Mouse (Mus musculus) myocyte (in vitro differentiated cells): ENCODE results near the gene Nosip. TPM values are rescaled to one million over a fixed set of nuclear protein-coding genes. Genes with fewer than 3 reads are reported as not detected.
"Not testable (repeated sequence)": the region's sequence is repeated elsewhere in the genome, so short reads cannot be mapped to it uniquely, and the experiment has no call there.

Source experiments
- H3K27me3 ChIP-seq: one replicate; pipeline ENCODE4 v1.6.1; 2011; ENCODE audit not compliant: control insufficient read depth, insufficient read depth, insufficient read length
- H3K36me3 ChIP-seq: one replicate; pipeline ENCODE4 v1.6.1; 2011; ENCODE audit not compliant: control insufficient read depth, insufficient read depth
- H3K4me2 ChIP-seq: one replicate; pipeline ENCODE4 v1.6.1; 2011; ENCODE audit warnings: low read depth, control low read depth
- H3K4me3 ChIP-seq: one replicate; pipeline ENCODE4 v1.5.1; 2011; ENCODE audit warnings: mild to moderate bottlenecking, control low read depth, moderate library complexity
- H3K79me2 ChIP-seq: one replicate; pipeline ENCODE4 v1.6.1; 2011; ENCODE audit not compliant: control insufficient read depth, insufficient read depth
- H3ac ChIP-seq: one replicate; pipeline ENCODE4 v1.6.1; 2011; ENCODE audit not compliant: control insufficient read depth, insufficient read length
- CEBPB ChIP-seq: IDR thresholded peaks from 2 replicates; pipeline ENCODE4 v1.6.1; 2011; ENCODE audit warnings: mild to moderate bottlenecking, moderate library complexity; ENCODE audit not compliant: poor library complexity, insufficient read depth, severe bottlenecking
- E2F4 ChIP-seq: IDR thresholded peaks from one replicate; pipeline ENCODE4 v1.6.1; 2011; ENCODE audit warnings: mild to moderate bottlenecking, control low read depth, moderate library complexity; ENCODE audit not compliant: insufficient read depth
- MAX ChIP-seq: IDR thresholded peaks from one replicate; pipeline ENCODE4 v1.6.1; 2011; ENCODE audit warnings: low read depth, mild to moderate bottlenecking, control low read depth
- MYOD1 ChIP-seq, 3 experiments: IDR thresholded peaks; one replicate each; pipeline ENCODE4 v1.6.1; 2011; ENCODE audit warnings: control low read depth in 2 of 3, low read depth in 2 of 3, mild to moderate bottlenecking in 2 of 3, moderate library complexity in 1 of 3; ENCODE audit not compliant: insufficient read length in 2 of 3, control insufficient read depth in 1 of 3
- MYOG ChIP-seq, 3 experiments: IDR thresholded peaks; one replicate each; pipeline ENCODE4 v1.6.1; 2011; ENCODE audit warnings: control low read depth in 2 of 3, low read depth in 2 of 3, mild to moderate bottlenecking in 2 of 3; ENCODE audit not compliant: insufficient read length in 2 of 3, control insufficient read depth in 1 of 3, insufficient read depth in 1 of 3
- POLR2A ChIP-seq: IDR thresholded peaks from one replicate; pipeline ENCODE4 v1.6.1; 2011; ENCODE audit warnings: low read depth, mild to moderate bottlenecking, control low read depth, moderate library complexity; ENCODE audit not compliant: insufficient read length
- POLR2AphosphoS2 ChIP-seq: IDR thresholded peaks from one replicate; pipeline ENCODE4 v1.6.1; 2011; ENCODE audit warnings: low read depth, control low read depth; ENCODE audit not compliant: insufficient read length
- REST ChIP-seq: IDR thresholded peaks from one replicate; pipeline ENCODE4 v1.6.1; 2011; ENCODE audit warnings: mild to moderate bottlenecking, control low read depth, moderate library complexity; ENCODE audit not compliant: insufficient read depth, insufficient read length
- SRF ChIP-seq: IDR thresholded peaks from one replicate; pipeline ENCODE4 v1.6.1; 2011; ENCODE audit warnings: low read depth; ENCODE audit not compliant: control insufficient read depth, insufficient read length
- TCF12 ChIP-seq: IDR thresholded peaks from one replicate; pipeline ENCODE4 v1.6.1; 2011; ENCODE audit warnings: mild to moderate bottlenecking, control low read depth; ENCODE audit not compliant: poor library complexity, insufficient read depth, severe bottlenecking
- TCF3 ChIP-seq: IDR thresholded peaks from one replicate; pipeline ENCODE4 v1.6.1; 2011; ENCODE audit warnings: low read depth, control low read depth; ENCODE audit not compliant: insufficient read length
- USF1 ChIP-seq: IDR thresholded peaks from one replicate; pipeline ENCODE4 v1.6.1; 2011; ENCODE audit warnings: low read depth, mild to moderate bottlenecking, control low read depth, moderate library complexity
- polyA plus RNA-seq: library from polyadenylated mRNA; unstranded; fragments of >200 nt; fragmentation: generic; extraction: Trizol; gene quantifications from one replicate; pipeline ENCODE4 v1.2.1, GENCODE M21; 2012; ENCODE audit warnings: missing spikeins

The Nosip gene
- polyA plus RNA-seq, 1 experiment, result 66.1 TPM

- Histone ChIP-seq H3K4me3 (no peak overlapping the region), H3K27me3 (no peaks in the 10 kb centered on the region), H3ac (no peak overlapping the region), H3K36me3 (no peaks in the 10 kb centered on the region), H3K79me2 (no peaks in the 10 kb centered on the region), H3K4me2 (no peak overlapping the region)
- TF ChIP-seq E2F4 (no peak), REST (no peak), USF1 (no peak), TCF12 (no peak), MAX (no peak), CEBPB (no peak), SRF (no peak), POLR2AphosphoS2 (no peak), TCF3 (no peak), POLR2A (no peak), MYOG (IDR thresholded peaks at IDR 0.05; ENCODE audit: control insufficient read depth in 1 of 3, insufficient read depth in 1 of 3, insufficient read length in 2 of 3, low read depth in 2 of 3) (no peak), MYOD1 (IDR thresholded peaks at IDR 0.05; ENCODE audit: control insufficient read depth in 1 of 3, insufficient read length in 2 of 3, low read depth in 2 of 3) (no peak)
Observed at GRCm38 (mm10) chr7:45093516-45093905, 31.3 kb downstream of the Nosip start.

- H3K4me2 ChIP-seq, result no peak overlapping the region
- H3K27me3 ChIP-seq, result no peaks in the 10 kb centered on the region
- no peaks in the 10 kb centered on the region for H3K79me2 ChIP-seq
- H3K4me3 ChIP-seq, result no peak overlapping the region
- no peaks in the 10 kb centered on the region for H3K36me3 ChIP-seq
- TF ChIP-seq POLR2AphosphoS2 (no peak), CEBPB (no peak), REST (no peak)
- H3ac ChIP-seq, result no peak overlapping the region
Observed at GRCm38 (mm10) chr7:45094121-45094520, 31.9 kb downstream of the Nosip start.

- TF ChIP-seq MYOD1 (IDR thresholded peaks at IDR 0.05; ENCODE audit: control insufficient read depth in 1 of 3, insufficient read length in 2 of 3, low read depth in 2 of 3), result no peak
Observed at GRCm38 (mm10) chr7:45095367-45095766, 33.1 kb downstream of the Nosip start.

GRCm38 (mm10) chr7:45095965-45096364 is 33.7 kb downstream of the Nosip start:
- H3K4me3 ChIP-seq, H3ac ChIP-seq, H3K79me2 ChIP-seq, H3K27me3 ChIP-seq, H3K36me3 ChIP-seq, H3K4me2 ChIP-seq: not testable (repeated sequence)

More at GRCm38 (mm10) chr7:45095367-45095766, 33.1 kb downstream of the Nosip start:
- Histone ChIP-seq H3K79me2 (no peaks in the 10 kb centered on the region), H3K4me2 (no peak overlapping the region), H3K36me3 (no peaks in the 10 kb centered on the region), H3K27me3 (no peaks in the 10 kb centered on the region), H3K4me3 (no peak overlapping the region), H3ac (no peak overlapping the region)

GRCm38 (mm10) chr7:45097479-45097878 is 35.2 kb downstream of the Nosip start:
- Histone ChIP-seq H3K4me2 (no peak overlapping the region), H3K79me2 (no peaks in the 10 kb centered on the region), H3K36me3 (no peaks in the 10 kb centered on the region), H3K4me3 (no peak overlapping the region), H3ac (no peak overlapping the region), H3K27me3 (no peaks in the 10 kb centered on the region)
- TF ChIP-seq SRF (no peak), POLR2A (no peak), TCF12 (no peak), CEBPB (no peak), MYOD1 (IDR thresholded peaks at IDR 0.05; ENCODE audit: control insufficient read depth in 1 of 3, insufficient read length in 2 of 3, low read depth in 2 of 3) (no peak), MAX (no peak), E2F4 (no peak), POLR2AphosphoS2 (no peak), TCF3 (no peak), USF1 (no peak), REST (no peak), MYOG (IDR thresholded peaks at IDR 0.05; ENCODE audit: control insufficient read depth in 1 of 3, insufficient read depth in 1 of 3, insufficient read length in 2 of 3, low read depth in 2 of 3) (no peak)

- Histone ChIP-seq H3K27me3 (no peaks in the 10 kb centered on the region), H3K4me3 (no peak overlapping the region), H3K36me3 (no peaks in the 10 kb centered on the region), H3ac (no peak overlapping the region), H3K4me2 (no peak overlapping the region), H3K79me2 (no peaks in the 10 kb centered on the region)
- no peak for TF ChIP-seq USF1
- no peak for TF ChIP-seq TCF3
- no peak for TF ChIP-seq MAX
- TF ChIP-seq POLR2A, result no peak
- TF ChIP-seq SRF, result no peak
- TF ChIP-seq CEBPB, result no peak
- no peak for TF ChIP-seq POLR2AphosphoS2
- TF ChIP-seq TCF12, result no peak
- no peak for TF ChIP-seq MYOD1 (IDR thresholded peaks at IDR 0.05; ENCODE audit: control insufficient read depth in 1 of 3, insufficient read length in 2 of 3, low read depth in 2 of 3)
- no peak for TF ChIP-seq MYOG (IDR thresholded peaks at IDR 0.05; ENCODE audit: control insufficient read depth in 1 of 3, insufficient read depth in 1 of 3, insufficient read length in 2 of 3, low read depth in 2 of 3)
- no peak for TF ChIP-seq E2F4
- no peak for TF ChIP-seq REST
Observed at GRCm38 (mm10) chr7:45098541-45099240, 36.5 kb downstream of the Nosip start.
